Mouse (Mus musculus) CD4-positive, CD25-positive, alpha-beta regulatory T cell (primary cell): ENCODE measurements around the gene Sos1. TPM values are rescaled to one million over a fixed set of nuclear protein-coding genes. Genes with fewer than 3 reads are reported as not detected.

Experiments used
- polyA plus RNA-seq: library from polyadenylated mRNA; unstranded; fragments of 100-300 nt; shearing (Covaris generic); gene quantifications from one replicate; pipeline ENCODE4 v1.2.1, GENCODE M21; 2017

Gene Sos1
- polyA plus RNA-seq = 13.8 TPM

GRCm38 (mm10) chr17:80480031-80480854 lies at the start of gene Sos1:
Gene Sos1 (minus strand): TSS chr17:80480453.

GRCm38 (mm10) chr17:80372989-80373725 lies 107.1 kb downstream of the Sos1 start, which contains the start of gene Gm10190:
Gene Gm10190 (minus strand): TSS chr17:80373541.

Other genes starting within 250 kb of the Sos1 start
- 2.5 TPM for gene Morn2, start 190.2 kb downstream of the Sos1 start, polyA plus RNA-seq
- gene Dhx57, start 190.0 kb downstream of the Sos1 start, polyA plus RNA-seq = 27.1 TPM
- 3.2 TPM for gene Arhgef33, start 173.0 kb downstream of the Sos1 start, polyA plus RNA-seq
- gene Gm10190, start 106.9 kb downstream of the Sos1 start, polyA plus RNA-seq = not detected
- 0.55 TPM for gene Cdkl4, start 97.4 kb upstream of the Sos1 start, polyA plus RNA-seq
- 17.8 TPM for gene Map4k3, start 248.0 kb upstream of the Sos1 start, polyA plus RNA-seq